Mouse (Mus musculus) retina, embryonic 14.5 days (tissue): Measurements from ENCODE around the gene Ttc6.
A peak's percentile ranks its signal among the peaks of the same experiment; 100 is the strongest.

Experiments used
- DNase-seq: peaks from one replicate; pipeline ENCODE4 v3.0.0-alpha.2; 2015; ENCODE audit warnings: low spot score

Ttc6 gene

GRCm38 (mm10) chr12:57563909-57564308 is at the start of gene Ttc6:
Gene Ttc6 (plus strand): TSS chr12:57564113.
- no peak for DNase-seq

- DNase-seq, result no peak
Measured at GRCm38 (mm10) chr12:57514552-57514951, 49.4 kb upstream of the Ttc6 start.

GRCm38 (mm10) chr12:57515702-57516377 is 48.1 kb upstream of the Ttc6 start:
- no peak for DNase-seq

GRCm38 (mm10) chr12:57528335-57528734 is 35.6 kb upstream of the Ttc6 start:
- DNase-seq, result no peak

GRCm38 (mm10) chr12:57530474-57530873 is 33.4 kb upstream of the Ttc6 start:
- DNase-seq, result no peak

- no peak for DNase-seq
Measured at GRCm38 (mm10) chr12:57534517-57534878, 29.4 kb upstream of the Ttc6 start.

GRCm38 (mm10) chr12:57534879-57535611 is 28.9 kb upstream of the Ttc6 start:
- DNase-seq, result peak; percentile 43

GRCm38 (mm10) chr12:57536056-57536908 is 27.6 kb upstream of the Ttc6 start:
- peak; percentile 41 for DNase-seq

- DNase-seq, result peak; percentile 43
Measured at GRCm38 (mm10) chr12:57536909-57537670, 26.8 kb upstream of the Ttc6 start.

GRCm38 (mm10) chr12:57537791-57538587 is 25.9 kb upstream of the Ttc6 start:
- peak; percentile 47 for DNase-seq

GRCm38 (mm10) chr12:57538588-57539550 is 25.0 kb upstream of the Ttc6 start:
- DNase-seq, result peak; percentile 67

GRCm38 (mm10) chr12:57539551-57539985 is 24.3 kb upstream of the Ttc6 start:
- DNase-seq, result peak; percentile 59

- DNase-seq, result peak; percentile 47
Measured at GRCm38 (mm10) chr12:57541118-57541517, 22.8 kb upstream of the Ttc6 start.

GRCm38 (mm10) chr12:57541931-57542745 is 21.8 kb upstream of the Ttc6 start:
- peak; percentile 61 for DNase-seq

- peak; percentile 38 for DNase-seq
Measured at GRCm38 (mm10) chr12:57542746-57543626, 20.9 kb upstream of the Ttc6 start.

GRCm38 (mm10) chr12:57543627-57543991 is 20.3 kb upstream of the Ttc6 start:
- peak; percentile 35 for DNase-seq

GRCm38 (mm10) chr12:57544641-57545370 is 19.1 kb upstream of the Ttc6 start:
- DNase-seq, result peak; percentile 91
